Mouse (Mus musculus): ENCODE measurements around the gene Acsm4. TPM values are rescaled to one million over a fixed set of nuclear protein-coding genes. Genes with fewer than 3 reads are reported as not detected.

Acsm4 gene
- polyA plus RNA-seq (2014; fragmentation: Illumina TruSeq; extraction: RNeasy Lipid Tissue Mini Kit (QIAGEN cat#74804); ENCODE audit: low read depth, low replicate concordance), result not detected

GRCm38 (mm10) chr7:119689726-119690125 is at the start of gene Acsm4:
TSS of gene Acsm4 (plus strand) at chr7:119690026.

GRCm38 (mm10) chr7:119720253-119720946 is 30.6 kb downstream of the Acsm4 start, which contains the start of gene Thumpd1:
TSS of gene Thumpd1 (minus strand) at chr7:119720798.

GRCm38 (mm10) chr7:119760527-119760951 is 70.7 kb downstream of the Acsm4 start, which contains the start of gene Acsm3:
TSS of gene Acsm3 (plus strand) at chr7:119760923.

Other genes with a start within 250 kb of the Acsm4 start
- 3.5 TPM for gene Gp2, start 230.7 kb upstream of the Acsm4 start, polyA plus RNA-seq (2014; fragmentation: Illumina TruSeq; extraction: RNeasy Lipid Tissue Mini Kit (QIAGEN cat#74804); ENCODE audit: low read depth, low replicate concordance)
- 2,122 TPM for gene Umod, start 210.7 kb upstream of the Acsm4 start, polyA plus RNA-seq (2014; fragmentation: Illumina TruSeq; extraction: RNeasy Lipid Tissue Mini Kit (QIAGEN cat#74804); ENCODE audit: low read depth, low replicate concordance)
- gene Acsm5, start 170.6 kb upstream of the Acsm4 start, polyA plus RNA-seq (2014; fragmentation: Illumina TruSeq; extraction: RNeasy Lipid Tissue Mini Kit (QIAGEN cat#74804); ENCODE audit: low read depth, low replicate concordance), result 69.2 TPM
- gene Pdilt, start 166.5 kb upstream of the Acsm4 start, polyA plus RNA-seq (2014; fragmentation: Illumina TruSeq; extraction: RNeasy Lipid Tissue Mini Kit (QIAGEN cat#74804); ENCODE audit: low read depth, low replicate concordance), result 16.1 TPM
- 1,088 TPM for gene Acsm2, start 135.7 kb upstream of the Acsm4 start, polyA plus RNA-seq (2014; fragmentation: Illumina TruSeq; extraction: RNeasy Lipid Tissue Mini Kit (QIAGEN cat#74804); ENCODE audit: low read depth, low replicate concordance)
- 103 TPM for gene Acsm1, start 83.0 kb upstream of the Acsm4 start, polyA plus RNA-seq (2014; fragmentation: Illumina TruSeq; extraction: RNeasy Lipid Tissue Mini Kit (QIAGEN cat#74804); ENCODE audit: low read depth, low replicate concordance)
- 41.8 TPM for gene Thumpd1, start 30.8 kb downstream of the Acsm4 start, polyA plus RNA-seq (2014; fragmentation: Illumina TruSeq; extraction: RNeasy Lipid Tissue Mini Kit (QIAGEN cat#74804); ENCODE audit: low read depth, low replicate concordance)
- 15.0 TPM for gene Acsm3, start 70.9 kb downstream of the Acsm4 start, polyA plus RNA-seq (2014; fragmentation: Illumina TruSeq; extraction: RNeasy Lipid Tissue Mini Kit (QIAGEN cat#74804); ENCODE audit: low read depth, low replicate concordance)
- gene Rexo5, start 104.0 kb downstream of the Acsm4 start, polyA plus RNA-seq (2014; fragmentation: Illumina TruSeq; extraction: RNeasy Lipid Tissue Mini Kit (QIAGEN cat#74804); ENCODE audit: low read depth, low replicate concordance), result 5.6 TPM
- gene Eri2, start 104.0 kb downstream of the Acsm4 start, polyA plus RNA-seq (2014; fragmentation: Illumina TruSeq; extraction: RNeasy Lipid Tissue Mini Kit (QIAGEN cat#74804); ENCODE audit: low read depth, low replicate concordance), result 13.2 TPM
- 20.6 TPM for gene Lyrm1, start 205.8 kb downstream of the Acsm4 start, polyA plus RNA-seq (2014; fragmentation: Illumina TruSeq; extraction: RNeasy Lipid Tissue Mini Kit (QIAGEN cat#74804); ENCODE audit: low read depth, low replicate concordance)
- gene Dcun1d3, start 206.3 kb downstream of the Acsm4 start, polyA plus RNA-seq (2014; fragmentation: Illumina TruSeq; extraction: RNeasy Lipid Tissue Mini Kit (QIAGEN cat#74804); ENCODE audit: low read depth, low replicate concordance), result 15.8 TPM

Data from kidney, adult 10 weeks (tissue).